Mouse (Mus musculus): ENCODE measurements around the gene Pnma1. TPM values are rescaled to one million over a fixed set of nuclear protein-coding genes. Genes with fewer than 3 reads are reported as not detected.

The Pnma1 gene
- polyA plus RNA-seq, 1 experiment from 2014 or later = 1.9 TPM

DNA sequence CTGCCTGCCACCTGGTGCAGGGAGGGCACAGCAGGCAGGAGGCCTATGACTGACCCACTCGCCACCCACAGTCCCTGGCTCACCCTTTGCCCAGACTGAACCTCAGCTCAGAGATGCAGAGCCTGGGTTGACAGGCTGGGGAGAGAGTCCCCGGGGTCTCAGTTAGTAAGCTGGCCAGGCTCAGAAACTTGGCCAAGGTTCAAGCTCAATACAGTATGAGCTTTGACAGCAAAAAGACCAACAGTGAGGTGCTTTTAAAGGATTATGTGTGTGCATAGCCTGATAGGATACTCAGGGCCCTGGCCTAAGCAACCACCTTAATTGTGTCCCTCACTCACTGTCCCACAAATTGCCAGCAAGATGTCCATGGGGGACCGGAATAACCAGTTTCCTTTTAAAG lies 31.8 kb upstream of the Pnma1 start:
- Histone ChIP-seq H3K27ac (ENCODE audit: low read length) (peak overlapping the region; percentile 62), H3K36me3 (ENCODE audit: insufficient read depth, low read length) (no peaks in the 10 kb centered on the region), H3K4me1 (ENCODE audit: insufficient read depth, low read depth, low read length) (peaks cover 69% of the 10 kb centered on the region), H3K27me3 (replicated peaks; ENCODE audit: insufficient read depth, low read length) (no peaks in the 10 kb centered on the region), H3K4me2 (replicated peaks; ENCODE audit: low read depth, low read length) (no peak overlapping the region), H3K9ac (replicated peaks; ENCODE audit: low read depth) (no peak overlapping the region), H3K9me3 (ENCODE audit: low read length) (no peaks in the 10 kb centered on the region), H3K4me3 (ENCODE audit: low read depth, low read length) (no peak overlapping the region)
- no peak for DNase-seq (ENCODE audit: low spot score)
- no peak for ATAC-seq
- whole genome bisulfite sequencing = 44% methylated on average over 3 of the region's 3 CpGs
- no peak for TF ChIP-seq CTCF (IDR thresholded peaks at IDR 0.05)
- no peak for TF ChIP-seq EP300 (IDR thresholded peaks at IDR 0.05)

DNA sequence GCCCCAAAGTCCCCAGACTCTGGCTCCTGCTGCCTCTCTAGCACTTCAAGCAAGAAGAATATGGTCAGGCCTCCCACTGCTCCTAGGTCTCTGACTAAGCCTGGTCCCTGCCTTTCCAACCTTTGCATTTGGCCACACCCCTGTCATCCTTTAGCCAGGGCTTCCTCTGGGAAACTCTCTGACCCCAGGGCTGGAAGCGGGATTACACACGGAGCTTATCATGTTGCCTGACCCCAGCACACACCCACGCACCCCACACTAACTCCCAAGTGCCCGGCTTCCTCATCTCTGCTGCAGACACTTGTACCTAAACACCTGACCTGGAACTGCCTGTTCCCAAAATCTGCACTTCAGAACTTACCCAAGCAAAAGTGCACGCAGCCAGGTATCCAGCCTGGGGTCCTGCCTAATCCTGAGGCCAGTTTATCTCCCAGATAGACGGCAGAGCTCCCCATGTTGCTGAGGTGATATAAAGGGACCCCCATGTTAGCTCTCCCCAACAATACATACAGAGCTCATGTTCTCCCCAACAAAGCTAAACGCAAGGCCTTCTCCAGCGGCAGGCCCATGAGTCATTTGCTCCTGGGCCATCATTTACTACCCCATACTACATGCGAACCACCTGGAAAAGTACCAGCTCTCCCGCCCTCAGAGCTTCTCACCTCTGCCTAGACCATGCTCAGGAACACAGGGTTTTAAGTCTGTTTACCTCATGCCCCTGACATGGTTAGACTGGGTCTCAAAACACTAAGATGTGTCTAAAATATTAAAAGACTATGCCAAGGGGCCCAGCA lies 30.6 kb upstream of the Pnma1 start:
- H3K4me1 ChIP-seq (ENCODE audit: insufficient read depth, low read depth, low read length) = peaks cover 78% of the 10 kb centered on the region
- WGBS = 46% methylated on average over 10 of the region's 10 CpGs
- DNase-seq (ENCODE audit: low spot score) = peak; percentile 70
- H3K36me3 ChIP-seq (ENCODE audit: insufficient read depth, low read length) = no peaks in the 10 kb centered on the region
- ATAC-seq = peak; percentile 1; the same call in 1 of the 2 replicates
- no peak overlapping the region for H3K4me3 ChIP-seq (ENCODE audit: low read depth, low read length)
- TF ChIP-seq EP300 (IDR thresholded peaks at IDR 0.05) (peak; percentile 61; the same call in 1 of the 2 replicates), CTCF (IDR thresholded peaks at IDR 0.05) (no peak)
- peak overlapping the region; percentile 89 for H3K27ac ChIP-seq (ENCODE audit: low read length)
- H3K9me3 ChIP-seq (ENCODE audit: low read length) = no peaks in the 10 kb centered on the region
- no peak overlapping the region for H3K4me2 ChIP-seq (replicated peaks; ENCODE audit: low read depth, low read length)
- H3K9ac ChIP-seq (replicated peaks; ENCODE audit: low read depth) = no peak overlapping the region
- H3K27me3 ChIP-seq (replicated peaks; ENCODE audit: insufficient read depth, low read length) = no peaks in the 10 kb centered on the region

DNA sequence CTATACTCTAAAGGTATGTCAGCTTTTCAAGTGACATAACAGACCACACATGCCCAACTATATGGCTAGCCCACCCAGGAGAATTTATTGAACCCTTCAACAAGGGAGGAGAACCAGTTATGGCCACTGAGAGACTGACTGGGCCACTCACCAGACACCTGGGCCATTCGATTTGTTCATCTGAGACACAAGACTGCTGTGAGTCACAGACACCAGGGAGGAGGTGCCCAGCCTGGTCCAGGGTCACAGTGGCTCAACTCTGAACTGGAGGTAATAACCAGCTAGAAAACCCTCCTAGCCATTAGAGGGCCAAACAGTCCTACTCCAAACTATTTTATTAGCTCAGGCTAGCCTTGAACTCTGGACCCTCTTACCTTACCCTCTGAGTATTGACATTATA lies 29.8 kb upstream of the Pnma1 start:
- TF ChIP-seq EP300 (IDR thresholded peaks at IDR 0.05) = no peak
- no peak for TF ChIP-seq CTCF (IDR thresholded peaks at IDR 0.05)
- Histone ChIP-seq H3K27me3 (replicated peaks; ENCODE audit: insufficient read depth, low read length) (no peaks in the 10 kb centered on the region), H3K4me3 (ENCODE audit: low read depth, low read length) (no peak overlapping the region), H3K9ac (replicated peaks; ENCODE audit: low read depth) (no peak overlapping the region), H3K9me3 (ENCODE audit: low read length) (no peaks in the 10 kb centered on the region), H3K36me3 (ENCODE audit: insufficient read depth, low read length) (peaks cover 7% of the 10 kb centered on the region; the same call in 1 of the 2 replicates), H3K4me2 (replicated peaks; ENCODE audit: low read depth, low read length) (no peak overlapping the region), H3K27ac (ENCODE audit: low read length) (peak overlapping the region; percentile 89), H3K4me1 (ENCODE audit: insufficient read depth, low read depth, low read length) (peaks cover 86% of the 10 kb centered on the region)
- ATAC-seq = no peak
- DNase-seq (ENCODE audit: low spot score) = no peak
- 55% methylated on average over 1 of the region's 1 CpGs for WGBS

DNA sequence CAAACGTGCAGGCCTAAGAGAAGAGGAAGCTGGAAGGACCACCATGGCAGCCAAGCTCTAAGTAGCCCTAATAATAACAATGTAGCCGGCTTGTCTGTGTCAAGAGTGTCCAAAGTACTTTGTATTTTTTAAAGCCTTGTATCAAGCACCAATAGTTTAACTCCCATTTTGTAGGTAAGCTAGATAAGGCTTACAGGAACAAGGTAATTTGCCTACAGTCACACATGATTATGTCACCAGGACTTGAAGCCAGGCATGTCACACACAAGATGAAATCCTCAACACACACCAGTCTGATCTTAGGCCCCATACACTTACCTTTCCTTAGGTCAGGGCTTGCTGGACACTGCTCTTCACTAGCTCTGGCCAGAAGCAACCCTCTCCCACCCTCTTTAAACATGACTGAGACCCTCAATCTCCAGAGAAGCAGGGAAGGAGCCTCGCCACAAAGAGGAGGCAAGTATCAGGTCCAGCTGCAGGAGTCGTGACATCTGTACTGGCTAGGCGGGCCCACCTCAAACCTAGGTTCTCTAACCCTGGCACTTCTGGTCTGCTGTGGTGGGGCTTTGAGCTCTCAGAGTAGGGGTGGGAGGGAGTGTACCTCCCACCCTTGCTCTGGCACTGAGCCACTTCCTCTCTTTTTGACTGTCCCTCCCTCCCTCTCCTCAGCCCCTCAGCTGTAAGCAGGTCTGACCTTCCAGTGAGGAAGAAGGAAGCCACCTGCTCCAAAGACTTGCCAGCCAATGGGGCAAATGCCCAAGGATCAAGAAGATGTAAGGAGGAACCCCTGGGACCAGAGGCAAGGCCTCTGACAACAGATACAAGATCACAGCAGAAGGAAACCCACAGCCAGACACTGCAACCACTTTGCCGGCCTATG lies 28.8 kb upstream of the Pnma1 start:
- Histone ChIP-seq H3K9ac (replicated peaks; ENCODE audit: low read depth) (0 out of 2 replicates have a peak overlapping the region, but pooled peaks have one; percentile 1), H3K4me1 (ENCODE audit: insufficient read depth, low read depth, low read length) (peaks cover 86% of the 10 kb centered on the region), H3K36me3 (ENCODE audit: insufficient read depth, low read length) (peaks cover 14% of the 10 kb centered on the region), H3K27ac (ENCODE audit: low read length) (peak overlapping the region; percentile 89), H3K4me3 (ENCODE audit: low read depth, low read length) (no peak overlapping the region), H3K27me3 (replicated peaks; ENCODE audit: insufficient read depth, low read length) (no peaks in the 10 kb centered on the region), H3K9me3 (ENCODE audit: low read length) (no peaks in the 10 kb centered on the region), H3K4me2 (replicated peaks; ENCODE audit: low read depth, low read length) (0 out of 2 replicates have a peak overlapping the region, but pooled peaks have one; percentile 50)
- TF ChIP-seq EP300 (IDR thresholded peaks at IDR 0.05) (no peak), CTCF (IDR thresholded peaks at IDR 0.05) (no peak)
- no peak for ATAC-seq
- DNase-seq (ENCODE audit: low spot score) = peak; percentile 43
- 29% methylated on average over 6 of the region's 6 CpGs for WGBS

DNA sequence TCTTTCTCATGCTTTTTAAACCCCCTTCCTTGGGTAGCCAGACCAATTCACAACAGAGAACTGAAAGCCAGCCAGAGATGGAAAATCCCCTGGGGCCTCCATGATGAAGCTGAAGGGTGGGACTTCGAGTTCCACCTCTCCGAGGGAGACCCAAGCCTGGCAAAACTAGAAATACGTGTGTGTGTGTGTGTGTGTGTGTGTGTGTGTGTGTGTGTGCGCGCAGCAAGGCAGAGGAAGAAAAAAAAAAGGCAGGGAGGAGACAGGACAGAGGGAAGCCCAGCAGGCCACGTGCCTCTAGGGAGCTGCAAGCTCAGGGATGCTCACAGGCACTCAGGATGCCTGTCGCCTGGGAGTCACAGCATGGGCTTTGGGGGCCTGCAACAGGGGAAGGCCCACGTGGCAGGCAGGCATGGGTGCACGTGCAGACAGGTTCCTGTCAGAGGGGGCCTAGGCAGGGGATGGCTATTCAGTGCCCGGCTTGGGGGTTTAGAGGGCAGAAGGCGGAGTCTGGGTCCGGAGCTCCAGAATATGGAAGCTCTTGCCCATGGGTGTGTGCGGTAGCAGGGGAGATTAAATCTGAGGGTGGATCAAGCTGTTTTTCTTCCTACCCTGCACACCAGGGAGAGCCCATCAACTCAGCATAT lies 28.0 kb upstream of the Pnma1 start:
- no peak for TF ChIP-seq EP300 (IDR thresholded peaks at IDR 0.05)
- no peak for TF ChIP-seq CTCF (IDR thresholded peaks at IDR 0.05)
- peak overlapping the region; percentile 89 for H3K27ac ChIP-seq (ENCODE audit: low read length)
- no peaks in the 10 kb centered on the region for H3K27me3 ChIP-seq (replicated peaks; ENCODE audit: insufficient read depth, low read length)
- H3K4me1 ChIP-seq (ENCODE audit: insufficient read depth, low read depth, low read length) = peaks cover 78% of the 10 kb centered on the region
- H3K9ac ChIP-seq (replicated peaks; ENCODE audit: low read depth) = no peak overlapping the region
- DNase-seq (ENCODE audit: low spot score) (peak; percentile 67), ATAC-seq (no peak)
- H3K4me2 ChIP-seq (replicated peaks; ENCODE audit: low read depth, low read length) = peak overlapping the region; percentile 50
- no peaks in the 10 kb centered on the region for H3K9me3 ChIP-seq (ENCODE audit: low read length)
- WGBS = 9% methylated on average over 10 of the region's 13 CpGs
- peak overlapping the region; percentile 10 for H3K4me3 ChIP-seq (ENCODE audit: low read depth, low read length)
- H3K36me3 ChIP-seq (ENCODE audit: insufficient read depth, low read length) = peaks cover 22% of the 10 kb centered on the region

DNA sequence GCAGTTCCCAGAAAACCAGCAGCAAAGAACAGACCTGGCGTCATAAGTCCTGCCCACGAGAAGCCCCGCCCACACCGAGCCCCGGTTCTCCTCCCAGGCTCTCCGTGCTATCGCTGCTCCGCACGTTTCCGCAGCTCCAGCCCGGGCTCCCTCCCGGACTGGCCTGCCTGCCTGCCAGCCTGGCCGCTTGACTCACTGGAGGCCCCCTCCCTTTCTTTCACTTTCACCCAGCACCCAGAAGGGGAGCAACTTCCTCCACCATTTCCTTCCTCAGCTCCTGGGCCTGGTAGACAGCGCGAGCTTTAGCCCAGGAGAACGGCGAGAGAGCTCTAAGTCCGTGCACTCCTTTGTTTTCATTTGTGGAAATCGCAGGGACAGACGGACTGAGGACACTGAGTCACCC lies 27.4 kb upstream of the Pnma1 start:
- Histone ChIP-seq H3K9me3 (ENCODE audit: low read length) (no peaks in the 10 kb centered on the region), H3K4me2 (replicated peaks; ENCODE audit: low read depth, low read length) (peak overlapping the region; percentile 50), H3K4me1 (ENCODE audit: insufficient read depth, low read depth, low read length) (peaks cover 72% of the 10 kb centered on the region), H3K36me3 (ENCODE audit: insufficient read depth, low read length) (peaks cover 26% of the 10 kb centered on the region), H3K27me3 (replicated peaks; ENCODE audit: insufficient read depth, low read length) (no peaks in the 10 kb centered on the region), H3K4me3 (ENCODE audit: low read depth, low read length) (peak overlapping the region; percentile 10), H3K9ac (replicated peaks; ENCODE audit: low read depth) (no peak overlapping the region), H3K27ac (ENCODE audit: low read length) (peak overlapping the region; percentile 89)
- TF ChIP-seq CTCF (IDR thresholded peaks at IDR 0.05) = peak; percentile 46
- TF ChIP-seq EP300 (IDR thresholded peaks at IDR 0.05) = peak; percentile 80
- ATAC-seq (peak; percentile 84), DNase-seq (ENCODE audit: low spot score) (peak; percentile 96)
- under 1% methylated on average over 20 of the region's 20 CpGs for WGBS
